Mouse (Mus musculus): ENCODE measurements around the gene N4bp2l2. TPM values are rescaled to one million over a fixed set of nuclear protein-coding genes. Genes with fewer than 3 reads are reported as not detected.

Gene N4bp2l2
- total RNA-seq, 2 experiments from 2014 or later, result 28.3 to 30.0 TPM

DNA sequence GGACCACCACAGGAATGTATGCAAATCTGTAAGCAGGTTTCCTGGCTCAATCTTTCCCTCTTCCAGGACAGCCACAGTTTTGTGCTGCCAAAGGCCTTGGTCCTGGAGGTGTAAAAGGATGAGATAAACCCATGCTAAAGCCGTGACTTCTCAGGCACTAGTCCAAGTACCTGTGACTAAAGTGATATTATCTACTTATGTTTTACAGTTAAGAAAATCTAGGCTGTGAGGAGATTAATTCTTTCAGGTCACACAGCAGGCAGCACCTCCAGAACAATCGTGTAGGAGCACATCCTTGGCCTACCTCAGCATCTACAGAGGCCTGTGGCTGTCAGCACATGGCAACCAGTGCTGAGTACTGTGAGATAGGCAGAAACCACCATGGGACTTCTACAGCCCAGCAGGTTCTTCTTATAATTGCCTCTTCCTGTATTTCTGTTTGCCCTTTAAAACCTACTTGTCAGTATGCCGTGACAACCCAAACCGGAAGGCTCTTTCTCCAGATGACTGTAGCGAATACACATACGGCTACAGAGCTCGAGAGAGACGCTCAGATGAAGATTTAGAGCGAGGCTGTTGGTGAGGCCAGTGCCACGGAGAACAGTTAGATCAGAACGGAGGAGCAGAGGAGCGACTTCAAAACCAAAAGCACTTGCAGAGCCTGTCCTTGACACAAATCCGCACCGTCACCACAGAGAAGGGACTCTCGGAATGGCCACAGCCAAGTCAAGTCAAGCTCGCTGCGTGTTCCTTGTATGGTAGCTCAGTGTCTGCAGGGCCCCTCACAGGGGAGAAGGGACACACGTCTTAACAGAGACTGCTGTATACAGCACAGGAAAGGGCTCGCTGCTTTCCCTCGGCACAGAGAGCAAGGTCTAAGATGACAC is 65.2 kb downstream of the N4bp2l2 start:
- no peak for DNase-seq
- intact Hi-C loops (cut with DNase I; ENCODE audit: low total_unique reads), result no loop called here

DNA sequence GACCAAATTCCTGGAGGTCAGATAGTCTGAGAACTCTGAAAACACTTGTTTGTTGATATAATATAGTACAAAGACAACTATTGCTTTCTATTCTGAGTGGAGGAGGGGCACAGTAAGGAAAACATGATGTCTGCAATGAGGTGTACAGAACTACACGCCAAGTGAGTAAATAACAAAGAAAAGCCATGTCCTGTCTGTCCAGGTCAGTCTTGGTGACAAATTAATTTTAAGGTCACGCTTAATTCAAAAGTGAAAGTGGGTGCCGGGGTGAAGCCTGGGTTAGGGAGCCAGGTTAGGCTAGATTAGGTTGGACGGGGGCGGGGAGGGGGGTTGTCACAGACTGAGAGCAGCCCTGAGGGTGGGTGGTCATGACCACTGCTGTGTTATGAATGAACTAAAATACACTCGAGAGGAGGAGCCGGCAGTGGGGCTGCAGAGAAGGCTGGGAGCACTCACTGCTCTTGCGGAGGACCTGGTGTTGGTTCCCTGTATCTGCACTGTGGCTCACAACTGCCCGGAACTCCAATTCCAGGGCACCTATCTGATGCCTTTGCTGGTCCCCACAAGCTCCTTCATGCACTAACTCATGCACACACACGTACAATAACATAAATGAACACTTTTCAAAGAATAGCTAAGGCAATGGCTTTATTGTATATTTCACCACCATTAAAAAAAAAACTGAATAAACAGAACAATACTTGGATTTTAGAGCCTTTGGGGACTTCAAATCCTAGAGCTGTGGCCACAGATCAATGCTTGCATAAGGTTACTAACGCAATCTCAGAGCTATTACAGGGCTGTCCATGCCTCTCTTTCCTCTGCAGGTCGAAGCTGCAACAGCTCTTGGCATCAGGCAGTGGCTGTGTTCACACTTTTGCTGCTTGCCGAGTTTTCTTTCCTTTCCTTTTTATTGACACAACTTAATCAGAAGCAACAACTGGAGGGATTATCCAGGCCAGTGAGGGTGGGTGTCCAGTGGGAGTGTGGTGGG is 66.4 kb downstream of the N4bp2l2 start:
- no peak for DNase-seq
- intact Hi-C loops (cut with DNase I; ENCODE audit: low total_unique reads), result no loop called here

DNA sequence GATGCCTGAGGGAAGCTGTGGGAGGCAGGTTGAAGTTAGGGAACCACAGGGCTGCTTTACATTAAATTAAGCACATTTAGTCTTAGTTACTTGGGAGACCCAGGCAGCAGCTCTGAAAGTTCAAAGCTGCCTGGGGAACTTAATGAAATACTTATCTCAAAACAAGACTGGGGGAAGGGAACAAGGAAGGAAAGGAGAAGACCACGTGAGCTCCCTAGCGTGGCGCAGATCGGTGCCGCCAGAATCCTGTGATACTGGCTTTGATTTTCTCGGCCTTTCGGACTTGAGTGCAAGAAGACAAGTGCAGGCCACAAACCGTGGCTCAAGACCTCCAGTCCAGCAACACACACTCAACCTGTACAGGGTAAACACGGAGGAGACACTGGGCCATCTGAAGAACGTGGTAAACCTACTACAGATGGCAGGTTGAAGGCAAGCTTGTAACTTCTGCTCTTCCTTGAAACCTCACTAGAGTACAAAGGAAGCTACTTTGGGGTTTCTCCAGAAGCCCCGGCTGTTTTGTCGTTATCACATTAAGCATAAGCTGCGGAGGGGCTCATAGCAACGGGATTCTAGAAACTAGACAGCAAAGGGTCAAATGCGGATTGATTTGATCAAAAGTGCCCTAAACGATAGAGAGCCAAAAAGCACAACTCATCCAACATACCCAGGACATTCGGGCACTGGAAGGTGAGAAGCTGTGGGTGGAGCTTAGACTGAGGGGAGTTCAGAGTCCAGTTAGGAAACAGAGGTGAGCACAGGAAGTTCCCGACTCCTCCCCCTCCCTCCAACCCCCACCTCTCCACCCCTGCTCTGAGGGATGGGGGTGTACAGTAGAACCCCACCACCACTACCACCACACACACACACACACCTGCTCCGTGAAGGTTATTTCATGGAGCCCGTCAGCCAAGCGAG is 67.5 kb downstream of the N4bp2l2 start:
- no peak for DNase-seq
- intact Hi-C loops (cut with DNase I; ENCODE audit: low total_unique reads), result no loop called here

DNA sequence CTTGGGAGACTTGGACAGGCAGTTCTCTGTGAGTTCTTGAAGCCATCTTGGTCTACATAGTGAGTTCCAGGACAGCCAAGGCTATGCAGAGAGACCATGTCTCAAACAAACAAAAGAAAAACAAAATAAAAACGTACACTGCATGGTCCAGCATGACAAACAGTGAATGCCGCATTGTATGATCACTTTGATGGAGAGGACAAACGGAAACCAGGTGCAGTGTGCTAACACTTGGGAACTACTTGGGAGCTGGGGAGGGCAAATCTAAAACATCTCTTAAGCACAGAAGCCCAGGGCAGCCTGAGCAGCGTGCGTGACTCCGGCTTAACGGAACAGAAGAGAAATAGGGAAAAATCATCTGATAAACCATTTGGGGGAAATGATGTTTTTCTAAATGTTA is 68.9 kb downstream of the N4bp2l2 start, which contains the start of gene N4bp2l1:
Gene N4bp2l1 (minus strand): TSS at position 101 of the 400 bp plus-strand sequence.
- DNase-seq, result no peak
- intact Hi-C loops (cut with DNase I; ENCODE audit: low total_unique reads), result no loop called here

DNA sequence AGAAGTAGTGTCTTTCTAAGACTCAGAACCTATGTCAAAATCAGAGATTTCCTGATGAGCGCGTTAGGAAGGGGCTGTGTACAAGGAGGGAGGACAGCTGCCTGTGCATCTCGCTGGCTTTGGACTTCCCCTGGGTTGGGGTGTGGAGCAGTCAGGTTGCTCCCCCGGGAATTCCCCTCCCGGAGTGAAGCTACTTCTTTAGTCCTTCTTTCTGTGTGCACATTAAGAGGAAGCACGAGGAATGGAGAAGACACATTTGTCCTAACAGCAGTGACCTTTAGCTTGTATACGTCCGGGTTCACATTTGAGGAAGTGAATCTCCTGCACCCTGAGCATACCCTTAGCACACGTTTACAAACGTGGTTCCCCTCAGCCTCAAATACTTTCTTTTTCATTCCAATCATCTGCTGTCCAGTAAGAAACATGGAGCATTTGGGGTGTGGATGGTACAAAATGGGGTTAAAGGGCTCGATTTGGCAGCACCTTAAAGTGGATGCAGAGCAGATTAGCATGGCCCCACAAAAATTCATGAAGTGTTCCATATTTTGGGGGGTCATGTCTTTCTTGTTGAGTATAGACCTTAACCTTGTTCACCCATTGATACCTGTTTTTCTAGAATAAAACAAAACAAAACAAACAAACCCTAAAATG is 70.5 kb downstream of the N4bp2l2 start:
- no peak for DNase-seq
- intact Hi-C loops (cut with DNase I; ENCODE audit: low total_unique reads), result no loop called here

DNA sequence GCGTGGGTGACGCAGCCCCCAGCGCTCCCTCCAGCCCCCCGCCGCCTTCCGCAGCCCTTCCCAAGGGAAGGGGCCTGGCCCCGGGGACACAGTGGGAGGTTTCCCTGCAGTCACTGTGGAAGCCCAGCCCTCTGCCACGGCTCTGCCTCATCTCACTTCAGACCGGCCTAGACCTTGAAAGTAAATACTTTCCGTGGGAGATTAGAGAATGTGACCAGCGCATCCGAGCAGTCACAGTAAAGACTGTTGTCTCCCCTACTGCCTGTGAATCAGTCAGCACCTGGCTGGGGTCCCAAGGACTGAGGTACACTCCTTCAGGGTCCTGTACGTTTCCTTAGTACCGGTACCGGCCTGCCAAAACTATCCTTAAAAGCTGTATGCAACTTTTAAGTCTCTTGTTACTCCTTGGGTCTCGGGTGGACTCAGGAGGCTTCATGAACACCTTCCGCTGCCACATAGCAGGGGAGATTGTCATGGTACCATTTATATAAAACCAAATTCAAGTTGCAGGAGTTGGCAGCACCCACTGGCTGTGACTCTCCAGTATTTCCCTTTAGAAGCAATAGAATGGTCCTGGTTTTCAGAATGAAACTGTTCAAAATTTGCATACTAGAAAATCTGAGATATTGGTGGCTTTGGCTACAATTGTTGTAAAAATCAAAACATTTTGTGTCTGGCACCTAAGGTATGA is 71.2 kb downstream of the N4bp2l2 start:
- intact Hi-C loops (cut with DNase I; ENCODE audit: low total_unique reads), result no loop called here

DNA sequence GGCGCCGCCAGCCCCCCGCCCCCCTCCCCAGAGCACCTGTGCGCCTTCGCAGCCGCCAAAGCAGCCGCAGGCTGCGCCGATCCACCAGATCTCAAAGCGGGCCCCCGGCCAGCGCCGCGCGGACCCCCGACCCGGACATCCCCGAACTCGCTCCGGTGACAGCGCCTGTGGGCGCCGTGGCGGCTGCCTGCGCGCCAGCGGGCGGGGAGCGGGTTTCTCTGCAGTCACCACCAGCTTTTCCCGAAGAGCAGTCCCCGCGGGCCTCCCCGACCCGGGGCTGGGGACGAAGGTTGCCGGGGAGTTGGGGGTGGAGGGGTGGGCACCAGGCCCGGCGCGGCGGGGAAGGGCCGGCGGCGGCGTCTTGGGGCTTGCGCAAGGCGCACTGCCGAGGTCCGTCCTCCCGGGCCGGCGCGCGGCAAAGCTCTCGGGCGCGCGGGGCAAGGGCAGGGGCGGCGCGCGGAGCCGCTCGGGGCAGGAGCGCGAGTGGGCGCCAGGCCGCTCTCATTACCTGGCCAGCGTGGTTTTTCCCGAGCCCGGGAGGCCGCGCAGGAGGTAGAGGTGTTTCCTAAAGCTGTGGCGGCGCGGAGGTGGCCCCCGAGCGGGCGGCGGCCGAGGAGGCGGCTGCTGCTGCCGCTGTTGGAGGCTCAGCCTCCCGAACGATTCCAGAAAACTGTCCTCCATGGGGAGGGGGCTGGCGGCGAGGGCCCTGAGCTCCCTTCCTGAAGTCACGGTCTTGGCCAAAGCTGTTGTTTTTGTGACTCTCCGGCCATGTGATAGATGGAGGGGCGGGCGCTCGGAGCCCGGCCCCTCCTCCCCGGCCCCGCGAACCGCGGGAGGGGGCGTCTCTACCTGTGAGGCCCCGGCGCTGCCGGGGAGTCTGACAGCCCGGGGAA is 72.0 kb downstream of the N4bp2l2 start:
- peak; percentile 42 for DNase-seq
- intact Hi-C loops (cut with DNase I; ENCODE audit: low total_unique reads), result no loop called here

More for the DNA sequence above, 71.2 kb downstream of the N4bp2l2 start:
- DNase-seq, result no peak

- intact Hi-C loops (cut with DNase I; ENCODE audit: low total_unique reads), result no loop called here
- no peak for DNase-seq
These were observed 72.9 kb downstream of the N4bp2l2 start for GRCm38 (mm10) chr5:150592904-150593755.

DNA sequence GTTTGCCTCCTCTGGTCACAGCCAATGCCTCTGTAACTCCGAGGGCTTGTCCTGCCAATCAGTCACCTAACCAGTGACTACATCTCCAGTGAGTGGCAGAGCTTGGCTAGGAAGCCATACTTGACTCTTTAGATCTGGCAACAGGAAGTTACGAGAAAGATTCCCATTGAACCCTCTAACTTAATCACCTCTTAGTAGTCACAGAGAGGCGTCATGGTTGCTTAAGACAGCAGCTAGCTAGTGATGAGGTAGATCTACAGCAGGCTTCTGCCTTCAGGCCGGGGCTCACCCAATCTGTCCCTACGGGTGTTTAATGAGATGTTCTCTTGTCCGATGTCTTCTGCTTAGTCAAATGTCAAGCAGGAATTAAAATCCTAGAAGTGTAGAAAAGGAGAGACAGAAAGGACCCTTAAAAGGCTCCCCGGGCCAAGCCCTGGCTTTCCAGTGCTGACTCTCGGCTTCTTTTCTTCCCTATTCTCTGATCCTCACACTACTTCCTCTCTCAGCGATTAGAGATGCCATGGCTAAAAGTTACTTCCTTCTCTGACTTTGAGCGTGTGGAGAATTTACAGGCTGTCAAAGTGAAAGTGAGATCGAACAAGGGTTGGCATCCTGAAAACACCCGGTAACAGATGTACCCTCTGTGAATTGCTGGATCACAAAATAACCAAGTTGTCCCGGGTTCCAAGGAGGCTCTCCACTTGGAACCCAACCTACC is 73.6 kb downstream of the N4bp2l2 start:
- intact Hi-C loops (cut with DNase I; ENCODE audit: low total_unique reads), result no loop called here
- no peak for DNase-seq

- DNase-seq, result no peak
- intact Hi-C loops (cut with DNase I; ENCODE audit: low total_unique reads), result no loop called here
These were observed 76.0 kb downstream of the N4bp2l2 start for GRCm38 (mm10) chr5:150589945-150590344.

GRCm38 (mm10) chr5:150584337-150584729 is 81.7 kb downstream of the N4bp2l2 start:
- intact Hi-C loops (cut with DNase I; ENCODE audit: low total_unique reads), result no loop called here
- no peak for DNase-seq

- DNase-seq, result no peak
- intact Hi-C loops (cut with DNase I; ENCODE audit: low total_unique reads), result no loop called here
These were observed 82.2 kb downstream of the N4bp2l2 start for GRCm38 (mm10) chr5:150583622-150584336.

DNA sequence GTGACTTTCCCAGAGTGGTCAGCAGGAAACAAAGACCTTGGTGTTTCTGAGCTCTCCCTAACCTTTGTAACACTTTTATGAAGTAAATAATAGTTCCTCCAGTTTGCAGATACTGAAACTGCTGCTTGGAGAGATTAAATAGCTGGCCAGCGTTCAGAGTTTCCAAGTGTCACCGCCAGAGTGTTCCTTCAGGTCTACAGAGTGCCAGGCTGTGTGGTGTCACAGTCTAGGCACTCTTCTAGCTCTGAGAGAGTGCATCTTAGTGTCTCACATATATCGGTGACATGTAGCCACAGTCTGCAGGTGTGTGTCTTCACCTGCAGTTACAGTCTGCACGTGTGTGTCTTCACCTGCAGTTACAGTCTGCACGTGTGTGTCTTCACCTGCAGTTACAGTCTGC is 82.8 kb downstream of the N4bp2l2 start:
- intact Hi-C loops (cut with DNase I; ENCODE audit: low total_unique reads), result no loop called here
- no peak for DNase-seq

GRCm38 (mm10) chr5:150581180-150581579 is 84.8 kb downstream of the N4bp2l2 start:
- intact Hi-C loops (cut with DNase I; ENCODE audit: low total_unique reads), result no loop called here
- no peak for DNase-seq

- intact Hi-C loops (cut with DNase I; ENCODE audit: low total_unique reads), result no loop called here
- DNase-seq, result no peak
These were observed 87.3 kb downstream of the N4bp2l2 start for GRCm38 (mm10) chr5:150578613-150579171.
